Mouse (Mus musculus) cerebellum, adult 2 months (tissue): ENCODE measurements around the gene Gm10775. TPM values are rescaled to one million over a fixed set of nuclear protein-coding genes. Genes with fewer than 3 reads are reported as not detected.

Experiments
- DNase-seq, 2 experiments: peaks; one replicate each; pipeline ENCODE4 v3.0.0; 2021
- H3K27ac ChIP-seq: fragments of 200-500 bp; 2 replicates; pipeline ENCODE4 v1.5.1; 2012; ENCODE audit warnings: low read length, control low read depth, inconsistent platforms; ENCODE audit not compliant: insufficient read depth
- H3K27me3 ChIP-seq: fragments of 200-500 bp; 2 replicates; pipeline ENCODE4 v1.6.1; 2012; ENCODE audit warnings: inconsistent platforms, mild to moderate bottlenecking, low read length, moderate library complexity; ENCODE audit not compliant: control insufficient read depth, insufficient read depth
- H3K4me1 ChIP-seq: fragments of 200-500 bp; 2 replicates; pipeline ENCODE4 v1.6.1; 2011; ENCODE audit warnings: low read length; ENCODE audit not compliant: control insufficient read depth, insufficient read depth
- H3K4me3 ChIP-seq: fragments of 200-500 bp; replicated peaks from 2 replicates; pipeline ENCODE3; 2011; ENCODE audit warnings: mild to moderate bottlenecking, low read depth, low read length, control low read depth; ENCODE audit not compliant: insufficient read depth
- CTCF ChIP-seq: fragments of 200-500 bp; IDR thresholded peaks from 2 replicates; pipeline ENCODE4 v1.5.1; 2011; ENCODE audit warnings: low read depth, mild to moderate bottlenecking, control low read depth, low read length, moderate library complexity, borderline replicate concordance; ENCODE audit not compliant: insufficient read depth
- POLR2A ChIP-seq: fragments of 200-500 bp; IDR thresholded peaks from 2 replicates; pipeline ENCODE4 v1.6.1; 2011; ENCODE audit warnings: low read length, control low read depth, borderline replicate concordance; ENCODE audit not compliant: insufficient read depth
- WGBS: fragments of 180-500 bp; shearing (Covaris S2); methylation state at CpG from one replicate; pipeline ENCODE4 v1.1.7; 2018; 5-methylcytosine and 5-hydroxymethylcytosine counted together
- polyA plus RNA-seq: library from polyadenylated mRNA; depleted of rRNA; stranded (reverse); fragments of >200 nt; gene quantifications from 2 replicates; pipeline ENCODE4 v1.2.3, GENCODE M21; 2012; rRNA removed

Gene Gm10775
- polyA plus RNA-seq, 1 experiment, result 0.56 TPM

DNA sequence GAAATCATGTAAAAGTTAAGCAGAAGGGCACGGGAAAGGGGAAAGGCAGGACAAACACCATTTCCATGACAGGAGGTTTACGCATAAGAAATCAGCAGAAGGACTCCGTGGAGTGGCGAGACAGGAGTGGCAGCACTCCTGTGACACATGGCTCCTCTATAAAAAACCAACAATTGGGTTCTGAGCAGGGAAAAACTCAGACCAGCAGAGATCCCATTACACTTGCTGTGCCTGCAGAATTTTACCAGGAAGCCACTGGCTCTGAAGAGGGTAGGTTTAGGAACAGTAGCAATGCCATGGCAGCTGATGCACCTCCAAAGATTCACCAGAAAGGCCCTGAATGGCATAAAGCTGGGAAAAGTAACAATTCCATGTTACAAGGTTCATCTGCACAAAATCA is 37.0 kb downstream of the Gm10775 start:
- H3K27me3 ChIP-seq, result no peaks in the 10 kb centered on the region
- TF ChIP-seq CTCF (no peak), POLR2A (no peak)
- H3K27ac ChIP-seq, result no peak overlapping the region
- DNase-seq, result no peak
- 96% methylated on average over 4 of the region's 4 CpGs for WGBS
- H3K4me3 ChIP-seq, result no peak overlapping the region
- H3K4me1 ChIP-seq, result no peaks in the 10 kb centered on the region

Other genes starting within 250 kb of the Gm10775 start
- not detected in 2 replicates for gene Spata31d1c, start 226.5 kb upstream of the Gm10775 start, polyA plus RNA-seq
- not detected in 2 replicates for gene Prss47, start 206.8 kb upstream of the Gm10775 start, polyA plus RNA-seq
- 33.0 and 36.8 TPM in 2 replicates for gene Mfsd14b, start 146.6 kb upstream of the Gm10775 start, polyA plus RNA-seq
- gene Olfr465-ps1, start 121.5 kb upstream of the Gm10775 start, polyA plus RNA-seq, result not detected in 2 replicates
- gene Olfr466, start 109.3 kb upstream of the Gm10775 start, polyA plus RNA-seq, result not detected in 2 replicates
- 0.16 and 0.23 TPM in 2 replicates for gene Nlrp4f, start 53.6 kb upstream of the Gm10775 start, polyA plus RNA-seq
- gene Zfp369, start 19.3 kb downstream of the Gm10775 start, polyA plus RNA-seq, result 39.6 and 40.5 TPM in 2 replicates